Mouse (Mus musculus): ENCODE results near the gene Rpl36. TPM values are rescaled to one million over a fixed set of nuclear protein-coding genes. Genes with fewer than 3 reads are reported as not detected.

Gene Rpl36
- polyA plus RNA-seq, 1 experiment = 2,245 TPM

DNA sequence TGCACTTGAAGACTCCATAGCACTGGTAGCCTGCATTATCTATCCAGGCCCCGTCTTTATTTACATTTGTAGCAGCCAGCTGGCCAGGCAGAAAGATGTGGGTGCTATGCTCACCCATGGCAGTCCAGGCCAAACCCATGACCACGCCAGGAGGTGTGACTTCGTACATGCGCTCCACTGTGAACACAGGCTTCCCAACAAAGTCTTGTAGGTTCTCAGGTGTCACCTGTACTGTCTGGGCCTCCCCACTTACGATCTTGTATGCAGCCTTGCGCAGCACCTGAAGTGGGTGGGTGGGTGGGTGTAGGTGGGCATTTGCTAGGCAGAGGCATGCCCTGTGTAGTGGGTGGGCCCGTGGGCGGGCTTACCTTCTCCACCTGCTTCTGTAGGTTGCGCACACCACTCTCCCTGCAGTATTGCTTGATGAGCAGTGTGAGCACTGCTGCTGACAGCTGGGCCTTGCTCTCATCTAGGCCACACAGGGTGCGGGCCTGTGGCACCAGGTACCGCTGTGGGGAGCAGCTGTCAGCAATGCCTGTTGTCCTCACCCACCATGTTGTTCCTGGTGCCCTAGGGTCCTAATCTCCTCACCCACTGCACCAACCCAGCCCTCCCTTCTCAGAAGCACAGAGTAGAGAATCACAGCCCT, 2.0 kb downstream of the Rpl36 start:
- Histone ChIP-seq H3K36me3 (ENCODE audit: control insufficient read depth, insufficient read depth, low read length) (peaks cover 41% of the 10 kb centered on the region), H3K4me1 (ENCODE audit: control insufficient read depth, insufficient read depth, insufficient read length, low read length) (peaks cover 20% of the 10 kb centered on the region), H3K27me3 (ENCODE audit: control insufficient read depth, insufficient read depth, low read length) (no peaks in the 10 kb centered on the region), H3K4me3 (ENCODE audit: low read depth, low read length) (no peak overlapping the region), H3K27ac (ENCODE audit: insufficient read depth, low read depth, low read length) (no peak overlapping the region)
- WGBS = 65% methylated on average over 11 of the region's 11 CpGs
- TF ChIP-seq POLR2A (IDR thresholded peaks at IDR 0.05; ENCODE audit: low read depth, low read length) = no peak
- TF ChIP-seq CTCF (IDR thresholded peaks at IDR 0.05; ENCODE audit: extremely low read depth, insufficient read length, insufficient replicate concordance, low read depth, low read length) = no peak

DNA sequence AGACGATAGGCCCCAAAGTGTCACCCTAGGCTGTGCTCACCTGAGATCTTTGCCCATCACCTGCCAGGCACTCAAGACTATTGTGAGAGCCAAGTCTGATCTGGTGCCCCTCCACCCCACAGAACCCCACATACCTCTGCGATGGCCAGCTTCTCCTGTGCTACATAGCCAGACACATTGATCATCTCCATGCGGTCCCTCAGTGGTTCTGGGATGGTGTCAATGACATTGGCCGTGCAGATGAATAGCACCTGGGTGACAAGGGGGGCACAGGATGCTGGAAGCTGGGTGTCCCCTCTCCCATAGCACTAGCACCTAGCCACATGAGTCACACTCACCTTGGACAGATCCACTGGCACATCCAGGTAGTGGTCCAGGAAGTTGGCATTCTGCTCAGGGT, 2.6 kb downstream of the Rpl36 start:
- TF ChIP-seq CTCF (IDR thresholded peaks at IDR 0.05; ENCODE audit: extremely low read depth, insufficient read length, insufficient replicate concordance, low read depth, low read length) (no peak), POLR2A (IDR thresholded peaks at IDR 0.05; ENCODE audit: low read depth, low read length) (no peak)
- peaks cover 42% of the 10 kb centered on the region for H3K36me3 ChIP-seq (ENCODE audit: control insufficient read depth, insufficient read depth, low read length)
- no peak overlapping the region for H3K4me3 ChIP-seq (ENCODE audit: low read depth, low read length)
- WGBS = 76% methylated on average over 4 of the region's 4 CpGs
- H3K4me1 ChIP-seq (ENCODE audit: control insufficient read depth, insufficient read depth, insufficient read length, low read length) = peaks cover 19% of the 10 kb centered on the region
- H3K27me3 ChIP-seq (ENCODE audit: control insufficient read depth, insufficient read depth, low read length) = no peaks in the 10 kb centered on the region
- H3K27ac ChIP-seq (ENCODE audit: insufficient read depth, low read depth, low read length) = no peak overlapping the region

DNA sequence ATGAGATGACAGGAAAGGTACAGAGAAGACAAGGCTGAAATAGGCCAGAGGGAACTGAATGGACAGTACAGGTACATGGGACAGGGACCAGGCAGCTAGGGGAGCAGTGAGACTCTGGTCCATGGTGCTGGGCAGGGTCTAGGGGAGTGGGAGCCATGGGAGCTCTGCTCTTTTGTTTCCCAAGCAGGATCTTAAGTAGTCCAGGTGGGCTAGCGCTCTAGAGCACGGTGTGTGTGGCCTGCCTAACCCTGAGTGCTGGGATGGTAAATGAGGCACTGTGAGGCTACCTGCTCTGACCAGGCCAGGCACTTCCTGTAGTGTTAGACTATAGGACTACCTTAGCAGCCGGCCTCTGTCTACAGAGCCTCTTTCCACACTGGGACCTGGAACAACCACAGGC, 3.5 kb downstream of the Rpl36 start:
- no peak overlapping the region for H3K4me3 ChIP-seq (ENCODE audit: low read depth, low read length)
- H3K4me1 ChIP-seq (ENCODE audit: control insufficient read depth, insufficient read depth, insufficient read length, low read length) = peaks cover 19% of the 10 kb centered on the region
- peaks cover 47% of the 10 kb centered on the region for H3K36me3 ChIP-seq (ENCODE audit: control insufficient read depth, insufficient read depth, low read length)
- WGBS = 74% methylated on average over 3 of the region's 3 CpGs
- H3K27me3 ChIP-seq (ENCODE audit: control insufficient read depth, insufficient read depth, low read length) = no peaks in the 10 kb centered on the region
- TF ChIP-seq POLR2A (IDR thresholded peaks at IDR 0.05; ENCODE audit: low read depth, low read length) (no peak), CTCF (IDR thresholded peaks at IDR 0.05; ENCODE audit: extremely low read depth, insufficient read length, insufficient replicate concordance, low read depth, low read length) (no peak)
- no peak overlapping the region for H3K27ac ChIP-seq (ENCODE audit: insufficient read depth, low read depth, low read length)

DNA sequence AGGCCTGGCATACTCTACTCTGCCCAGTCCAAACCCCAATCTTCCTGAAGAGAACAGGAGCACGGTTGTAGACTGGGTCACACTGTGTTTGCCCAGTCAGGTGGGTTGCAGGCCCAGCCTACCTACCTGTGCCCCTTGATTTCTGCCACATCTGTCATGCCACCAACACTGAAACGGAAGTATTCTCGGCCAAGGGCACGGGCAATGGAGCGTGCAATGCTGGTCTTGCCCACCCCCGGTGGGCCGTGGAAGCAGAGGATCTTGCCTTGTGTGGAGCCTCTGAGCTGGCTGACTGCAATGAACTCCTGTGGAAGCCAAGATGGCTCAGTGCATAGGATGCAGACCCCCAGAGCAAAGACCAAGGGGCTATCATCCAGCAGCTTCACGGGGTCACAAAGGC, 4.4 kb downstream of the Rpl36 start:
- Histone ChIP-seq H3K4me3 (ENCODE audit: low read depth, low read length) (no peak overlapping the region), H3K36me3 (ENCODE audit: control insufficient read depth, insufficient read depth, low read length) (peaks cover 53% of the 10 kb centered on the region), H3K27me3 (ENCODE audit: control insufficient read depth, insufficient read depth, low read length) (no peaks in the 10 kb centered on the region), H3K4me1 (ENCODE audit: control insufficient read depth, insufficient read depth, insufficient read length, low read length) (peaks cover 11% of the 10 kb centered on the region), H3K27ac (ENCODE audit: insufficient read depth, low read depth, low read length) (no peak overlapping the region)
- TF ChIP-seq CTCF (IDR thresholded peaks at IDR 0.05; ENCODE audit: extremely low read depth, insufficient read length, insufficient replicate concordance, low read depth, low read length) (no peak), POLR2A (IDR thresholded peaks at IDR 0.05; ENCODE audit: low read depth, low read length) (no peak)
- 88% methylated on average over 8 of the region's 8 CpGs for WGBS

DNA sequence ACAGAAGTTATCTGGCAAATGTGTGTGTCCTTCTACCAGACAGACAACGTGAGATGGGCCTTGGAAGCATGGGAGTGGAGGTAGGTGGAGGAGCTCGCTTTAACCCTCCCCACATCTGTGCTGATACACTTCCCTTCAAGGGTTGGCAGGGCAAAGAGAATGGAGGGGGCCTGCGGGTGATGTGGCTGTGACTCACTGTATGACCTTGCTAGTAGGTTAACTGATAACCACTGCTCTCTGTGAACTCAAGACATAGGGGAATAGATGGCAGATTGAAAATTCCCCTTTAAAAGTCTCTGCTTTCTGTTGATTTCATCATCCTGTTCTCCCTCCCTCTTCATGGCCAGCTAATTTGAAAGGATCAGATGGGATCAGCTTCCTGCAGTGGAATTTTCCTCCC, 12.3 kb downstream of the Rpl36 start:
- H3K4me3 ChIP-seq (ENCODE audit: low read depth, low read length) = no peak overlapping the region
- peaks cover 10% of the 10 kb centered on the region; the same call in 1 of the 2 replicates for H3K4me1 ChIP-seq (ENCODE audit: control insufficient read depth, insufficient read depth, insufficient read length, low read length)
- WGBS = 36% methylated on average over 3 of the region's 3 CpGs
- H3K27me3 ChIP-seq (ENCODE audit: control insufficient read depth, insufficient read depth, low read length) = no peaks in the 10 kb centered on the region
- no peak overlapping the region for H3K27ac ChIP-seq (ENCODE audit: insufficient read depth, low read depth, low read length)
- H3K36me3 ChIP-seq (ENCODE audit: control insufficient read depth, insufficient read depth, low read length) = peaks cover 11% of the 10 kb centered on the region
- TF ChIP-seq POLR2A (IDR thresholded peaks at IDR 0.05; ENCODE audit: low read depth, low read length) = no peak
- TF ChIP-seq CTCF (IDR thresholded peaks at IDR 0.05; ENCODE audit: extremely low read depth, insufficient read length, insufficient replicate concordance, low read depth, low read length) = no peak

DNA sequence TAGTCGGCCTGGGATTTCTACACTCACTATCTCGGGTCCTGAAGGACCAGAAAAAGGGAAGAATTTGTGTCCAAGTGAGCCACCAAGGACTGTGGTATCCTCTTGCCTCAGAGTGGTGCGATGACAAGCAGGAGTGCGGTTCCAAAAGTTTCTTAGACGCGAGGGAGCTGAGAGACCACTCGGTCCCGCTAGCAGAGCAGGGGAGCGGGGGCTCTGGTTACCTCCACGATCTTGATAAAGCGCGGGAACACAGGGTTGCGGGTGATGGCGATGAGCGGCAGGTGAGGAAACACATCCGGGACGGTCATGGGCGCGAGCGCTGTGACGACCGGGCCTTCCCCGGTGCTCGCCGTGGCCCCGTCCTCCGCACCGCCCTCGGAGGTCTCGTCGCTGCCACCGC, 13.0 kb downstream of the Rpl36 start:
- Histone ChIP-seq H3K27ac (ENCODE audit: insufficient read depth, low read depth, low read length) (no peak overlapping the region), H3K4me3 (ENCODE audit: low read depth, low read length) (peak overlapping the region; percentile 87), H3K36me3 (ENCODE audit: control insufficient read depth, insufficient read depth, low read length) (peaks cover 7% of the 10 kb centered on the region), H3K4me1 (ENCODE audit: control insufficient read depth, insufficient read depth, insufficient read length, low read length) (peaks cover 10% of the 10 kb centered on the region; the same call in 1 of the 2 replicates), H3K27me3 (ENCODE audit: control insufficient read depth, insufficient read depth, low read length) (no peaks in the 10 kb centered on the region)
- WGBS = under 1% methylated on average over 32 of the region's 32 CpGs
- TF ChIP-seq POLR2A (IDR thresholded peaks at IDR 0.05; ENCODE audit: low read depth, low read length) (no peak), CTCF (IDR thresholded peaks at IDR 0.05; ENCODE audit: extremely low read depth, insufficient read length, insufficient replicate concordance, low read depth, low read length) (no peak)

DNA sequence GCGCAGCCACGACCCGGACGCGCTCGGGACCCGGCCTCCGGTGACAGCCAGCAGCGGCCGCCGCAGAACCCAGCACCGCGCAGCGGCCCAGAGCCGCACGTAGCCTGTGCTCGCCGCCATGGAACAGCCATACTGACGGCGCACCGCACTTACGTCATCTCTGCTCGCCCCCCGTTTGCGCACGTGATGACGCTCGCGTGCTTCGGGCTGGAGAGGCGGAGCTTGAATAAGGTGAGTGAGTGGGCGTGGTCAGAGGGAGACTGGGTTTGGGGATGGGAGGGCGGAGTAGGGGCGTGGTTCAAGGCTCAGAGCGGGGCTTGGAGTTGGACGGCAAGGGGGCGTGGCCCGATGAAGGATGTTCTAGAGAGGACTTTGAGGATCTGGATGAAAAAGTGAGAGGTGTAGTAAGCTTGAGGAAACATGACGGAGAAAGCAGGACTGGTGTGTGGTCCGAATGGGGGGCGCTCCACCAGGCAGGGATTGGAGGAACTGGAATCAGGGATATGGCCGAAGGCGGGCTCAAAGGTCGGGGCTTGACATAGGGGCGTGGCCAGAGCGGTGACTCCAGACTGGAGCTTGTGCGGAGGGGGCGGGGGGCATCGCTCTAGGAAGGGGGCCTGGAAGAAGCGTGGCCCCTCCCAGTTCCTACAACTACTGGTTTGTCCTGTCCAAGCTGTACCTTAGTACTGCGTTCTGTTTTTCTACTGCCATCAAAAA, 13.7 kb downstream of the Rpl36 start, which contains the start of gene Lonp1:
Gene Lonp1 (minus strand): TSS at position 134 of the 717 bp plus-strand sequence.
- H3K27me3 ChIP-seq (ENCODE audit: control insufficient read depth, insufficient read depth, low read length) = no peaks in the 10 kb centered on the region
- TF ChIP-seq POLR2A (IDR thresholded peaks at IDR 0.05; ENCODE audit: low read depth, low read length) (peak; percentile 36; the same call in 1 of the 2 replicates), CTCF (IDR thresholded peaks at IDR 0.05; ENCODE audit: extremely low read depth, insufficient read length, insufficient replicate concordance, low read depth, low read length) (no peak)
- peak within 1 kb of the TSS; percentile 87 for H3K4me3 ChIP-seq (ENCODE audit: low read depth, low read length)
- peaks cover 4% of the 10 kb centered on the region for H3K36me3 ChIP-seq (ENCODE audit: control insufficient read depth, insufficient read depth, low read length)
- H3K27ac ChIP-seq (ENCODE audit: insufficient read depth, low read depth, low read length) = peak within 1 kb of the TSS; percentile 60
- WGBS = under 1% methylated on average over 51 of the region's 51 CpGs
- peaks cover 10% of the 10 kb centered on the region; the same call in 1 of the 2 replicates for H3K4me1 ChIP-seq (ENCODE audit: control insufficient read depth, insufficient read depth, insufficient read length, low read length)

Measured in small intestine, adult 2 months (tissue).